Mouse (Mus musculus) 416B (cell line): Measurements from ENCODE around the gene Zfp503.

Experiments used
- DNase-seq: peaks from one replicate; pipeline ENCODE4 v3.0.0; 2011; ENCODE audit warnings: low read depth

The Zfp503 gene

DNA sequence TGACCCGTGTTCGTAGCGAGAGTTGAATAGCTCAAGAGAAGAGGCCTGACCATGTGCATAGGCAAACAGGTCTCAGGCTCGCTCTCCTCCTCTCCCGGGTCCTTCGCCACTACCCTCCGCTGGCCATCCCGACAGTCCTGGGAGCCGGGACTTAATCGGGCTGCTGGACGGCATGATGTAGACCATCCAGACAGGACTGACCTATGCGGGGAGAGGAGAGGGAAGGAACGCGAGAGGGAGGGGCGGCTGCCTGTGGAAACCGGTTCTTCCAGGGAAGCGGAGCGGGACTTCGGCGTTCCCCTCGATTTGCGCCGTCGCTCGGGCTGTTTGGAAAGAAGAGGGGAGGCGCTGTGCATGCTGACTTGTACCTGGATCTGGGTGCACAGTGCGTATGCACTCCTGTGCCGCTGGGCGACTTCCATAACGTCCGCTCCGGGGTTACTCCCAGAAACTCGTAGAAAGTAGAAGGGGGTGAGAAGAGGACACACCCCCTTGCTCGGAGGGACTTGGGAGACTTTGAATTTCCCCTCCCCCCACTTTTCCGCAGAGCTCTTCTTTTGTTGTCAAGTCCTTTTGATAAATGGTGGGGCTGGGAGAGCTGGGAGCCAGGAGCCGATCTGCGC, at the start of gene Zfp503:
Zfp503 (minus strand) TSS at position 311 of the 623 bp plus-strand sequence.
- DNase-seq, result no peak

DNA sequence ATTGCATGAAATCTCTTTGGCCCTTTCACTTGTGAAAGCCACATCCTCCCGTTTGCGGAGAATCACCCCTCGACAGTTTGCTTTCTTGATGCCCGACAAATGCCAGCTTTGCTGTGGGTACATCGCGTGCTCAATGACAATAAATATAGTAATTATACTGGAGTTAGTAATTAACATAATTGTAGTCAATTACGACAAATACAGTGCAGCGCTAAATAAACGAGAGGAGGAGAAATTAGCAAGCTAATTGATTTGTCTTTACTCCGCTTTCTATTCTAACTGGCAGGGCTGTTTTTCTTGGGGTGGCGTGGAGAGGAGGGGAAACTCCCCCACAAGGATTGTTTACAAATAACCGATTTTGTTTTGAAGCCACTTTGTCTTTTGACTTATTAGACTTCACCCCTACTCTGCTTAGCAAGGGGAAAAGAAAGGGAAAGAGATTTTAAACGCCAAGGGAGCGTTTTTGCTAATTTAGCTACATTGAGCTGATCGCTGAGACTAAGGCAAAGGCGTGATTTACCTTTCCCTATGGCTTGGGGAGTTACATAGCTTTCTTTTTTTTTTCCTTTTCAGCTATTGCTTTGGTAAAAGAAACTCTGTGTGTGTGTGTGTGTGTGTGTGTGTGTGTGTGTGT, 48.2 kb upstream of the Zfp503 start:
- no peak for DNase-seq

DNA sequence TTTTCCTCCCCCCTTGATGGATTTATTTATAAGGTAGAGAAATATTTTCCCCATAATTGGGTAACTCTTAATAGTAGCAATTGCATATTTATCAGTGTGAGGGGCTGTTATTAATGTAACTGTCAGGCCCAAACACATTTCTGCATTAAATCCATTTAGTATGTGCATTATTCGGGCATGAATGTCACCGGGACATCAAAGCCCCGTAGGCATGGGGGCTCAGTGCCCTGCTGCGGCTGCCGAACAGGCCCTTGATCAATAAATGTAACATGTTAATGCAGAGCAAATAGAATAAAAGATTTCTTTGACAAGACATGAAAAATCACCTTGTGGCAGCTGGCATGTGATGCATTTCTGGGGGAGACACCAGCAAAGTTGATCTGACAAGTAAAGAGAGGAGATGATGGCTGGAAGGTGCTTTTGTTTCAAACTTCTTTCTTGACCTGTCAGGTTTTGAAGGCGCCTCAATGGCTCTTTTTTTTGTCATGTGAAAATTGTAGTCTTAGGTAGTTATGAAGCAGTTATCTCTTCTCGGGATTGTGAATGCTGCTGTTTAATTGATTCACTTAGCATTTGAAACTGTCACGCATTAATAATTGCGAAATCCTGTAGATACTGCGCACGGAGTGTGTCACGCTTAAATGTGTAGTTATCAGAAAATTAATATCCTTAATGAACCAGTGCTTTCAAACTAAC, 47.5 kb upstream of the Zfp503 start:
- no peak for DNase-seq

DNA sequence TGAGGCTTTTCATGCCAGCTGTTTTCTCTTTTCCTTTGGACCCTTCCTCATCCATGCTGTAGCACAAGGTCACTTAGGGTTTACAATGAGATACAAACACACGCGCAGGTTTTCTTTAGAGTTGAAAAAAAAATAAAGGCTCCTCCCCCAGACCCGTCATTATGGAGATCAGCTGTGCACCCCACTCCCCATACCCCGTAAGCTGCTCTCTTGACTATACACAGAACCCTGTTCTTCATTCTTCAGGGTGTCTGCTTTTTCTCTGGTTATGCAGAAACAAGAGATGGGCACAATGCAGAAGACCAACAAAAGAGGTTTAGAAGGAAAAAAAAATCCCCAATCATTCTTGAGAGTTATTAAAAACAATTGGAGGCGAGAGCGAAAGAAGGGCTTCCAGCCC, 46.9 kb upstream of the Zfp503 start:
- no peak for DNase-seq

DNA sequence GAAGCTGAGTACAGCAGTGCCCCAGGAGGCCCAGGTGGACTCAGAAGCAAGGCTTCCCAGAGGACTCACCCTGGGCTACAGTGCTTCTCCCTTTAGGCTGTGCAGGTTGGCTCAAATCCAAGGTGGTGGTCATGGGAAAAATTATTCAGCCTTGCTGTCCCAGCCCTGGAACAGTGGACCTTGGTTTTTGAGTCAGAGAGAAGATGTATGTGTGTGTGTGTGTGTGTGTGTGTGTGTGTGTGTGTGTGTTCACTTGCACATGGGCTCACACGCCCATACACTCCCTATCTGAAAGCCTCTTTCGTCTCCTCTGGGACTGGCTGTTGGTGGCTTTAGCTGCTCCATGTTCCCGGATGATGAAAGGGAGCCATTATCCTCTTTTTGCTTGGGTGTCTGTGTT, 46.5 kb upstream of the Zfp503 start:
- peak; percentile 14 for DNase-seq

DNA sequence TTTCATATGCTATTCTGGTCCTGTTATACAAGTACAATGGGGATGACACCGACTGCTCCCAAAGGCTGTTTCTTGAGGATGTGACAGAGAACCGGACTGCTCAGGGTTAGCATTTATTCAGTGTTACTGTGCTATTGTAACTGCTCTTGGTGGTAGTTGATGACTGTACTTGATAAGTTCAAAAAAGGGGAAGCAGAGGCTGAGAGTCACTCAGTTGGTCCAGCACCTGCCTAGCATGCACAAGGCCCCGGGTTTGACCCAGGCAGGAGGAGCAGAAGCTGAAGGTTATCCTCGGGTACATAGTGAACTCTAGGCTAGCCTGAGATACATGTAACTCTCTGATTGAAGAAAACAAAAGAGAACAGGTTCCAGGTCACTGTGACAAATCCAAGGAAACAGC, 34.1 kb upstream of the Zfp503 start:
- DNase-seq, result peak; percentile 54

DNA sequence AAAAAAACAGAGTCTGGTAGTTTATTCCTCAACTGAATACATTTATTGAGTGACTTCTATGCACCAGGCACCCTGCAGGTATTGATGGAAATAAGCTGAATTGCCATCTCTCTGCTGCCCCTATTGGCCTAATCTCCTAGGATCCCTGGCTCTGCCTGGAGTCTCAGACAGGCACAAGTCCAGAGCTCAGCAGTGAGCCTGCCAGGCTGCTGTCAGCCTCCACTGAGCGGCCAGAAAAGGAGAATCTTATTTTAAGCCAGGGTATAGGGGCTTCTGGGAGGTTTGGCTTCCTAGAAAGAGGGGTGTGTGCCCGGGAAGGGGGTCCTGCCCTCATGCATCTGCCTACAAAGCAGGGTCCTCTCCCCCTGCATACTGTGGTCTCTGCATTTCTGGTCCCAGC, 31.5 kb upstream of the Zfp503 start:
- peak; percentile 78 for DNase-seq

DNA sequence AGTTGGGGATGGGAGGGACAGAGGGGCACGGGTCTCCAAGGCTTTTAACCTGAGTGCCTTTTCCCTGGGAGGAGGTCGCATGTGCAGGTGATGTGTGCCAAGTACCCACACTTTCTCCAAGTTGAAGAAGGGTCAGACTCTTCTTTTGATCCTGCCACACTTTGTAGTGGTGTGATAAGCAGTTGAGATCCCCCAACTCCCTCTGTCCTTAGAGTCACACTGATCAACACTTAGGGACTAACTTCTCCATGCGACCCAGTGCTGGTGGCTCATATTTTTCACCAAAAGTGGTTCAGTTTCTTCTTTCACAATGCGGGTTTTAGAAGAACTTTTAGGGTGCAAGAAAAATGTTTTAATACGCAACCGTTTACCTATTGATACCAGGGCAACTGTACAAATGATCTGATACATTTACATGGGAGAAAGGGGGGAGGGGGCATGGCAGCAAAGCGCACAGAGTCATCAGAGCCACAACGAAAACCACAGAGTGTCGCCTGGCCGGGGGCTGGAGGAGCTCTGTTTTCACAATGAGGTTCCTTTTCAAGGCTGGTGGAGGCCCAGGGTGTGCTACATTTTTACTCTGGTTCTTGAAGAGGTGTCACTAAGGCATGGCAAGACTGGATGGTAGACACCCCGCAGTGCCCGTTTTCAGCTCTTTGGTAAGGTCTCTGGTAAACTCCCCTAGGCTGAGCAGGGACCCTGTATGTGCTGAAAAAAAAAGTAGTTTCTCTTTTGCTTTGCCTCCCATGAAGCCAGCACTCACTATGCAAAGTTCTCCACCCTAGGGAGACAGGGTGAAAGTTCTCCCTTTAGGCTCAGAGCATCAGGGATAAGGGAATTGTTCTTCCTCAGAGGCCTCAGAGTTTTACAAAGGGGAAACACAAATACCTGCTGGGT, 30.8 kb upstream of the Zfp503 start:
- peak; percentile 82 for DNase-seq

GRCm38 (mm10) chr14:22019252-22019948, 30.0 kb upstream of the Zfp503 start, which contains the start of gene Lrmda:
TSS of gene Lrmda (plus strand) at chr14:22019712.
- DNase-seq, result peak; percentile 86

DNA sequence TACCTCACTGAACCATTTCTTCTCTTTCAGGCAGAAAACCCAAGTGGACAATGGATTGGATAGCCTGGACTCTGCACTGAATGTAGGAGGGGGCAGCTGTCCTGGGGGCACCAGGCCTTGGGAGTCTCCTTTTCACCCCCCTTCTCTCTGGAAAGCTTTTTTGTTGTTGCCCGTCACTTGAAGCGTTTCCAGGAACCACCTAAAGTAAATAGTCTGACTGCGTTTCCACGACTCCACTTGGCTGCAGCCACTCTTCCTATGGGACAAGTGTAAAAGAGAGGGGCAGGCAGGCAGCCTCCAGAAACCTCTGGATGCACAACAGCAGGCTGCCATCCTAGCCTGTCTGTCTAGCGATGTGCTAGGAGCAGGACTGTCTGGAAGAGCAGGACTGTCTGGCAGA, 27.6 kb upstream of the Zfp503 start:
- no peak for DNase-seq

DNA sequence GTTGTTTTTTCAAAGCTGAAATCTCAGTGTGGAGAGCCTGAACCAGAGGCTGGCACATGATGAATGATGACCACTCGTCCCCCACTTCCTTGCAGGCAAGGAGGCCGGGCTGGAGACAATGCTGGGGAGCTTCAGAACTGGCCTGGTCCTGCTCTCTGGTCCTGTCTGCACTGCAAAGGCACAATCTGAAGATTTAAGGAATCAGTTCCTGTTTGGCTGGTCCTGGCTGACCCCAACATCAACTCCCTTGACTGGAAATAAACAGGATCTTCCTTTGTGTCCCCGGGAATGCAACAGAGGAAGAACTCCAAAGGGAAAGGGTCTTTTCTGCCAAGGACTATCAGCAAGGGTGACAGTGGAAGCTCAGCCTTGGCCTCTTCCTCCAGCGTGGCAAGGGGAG, 25.4 kb upstream of the Zfp503 start:
- DNase-seq, result no peak

DNA sequence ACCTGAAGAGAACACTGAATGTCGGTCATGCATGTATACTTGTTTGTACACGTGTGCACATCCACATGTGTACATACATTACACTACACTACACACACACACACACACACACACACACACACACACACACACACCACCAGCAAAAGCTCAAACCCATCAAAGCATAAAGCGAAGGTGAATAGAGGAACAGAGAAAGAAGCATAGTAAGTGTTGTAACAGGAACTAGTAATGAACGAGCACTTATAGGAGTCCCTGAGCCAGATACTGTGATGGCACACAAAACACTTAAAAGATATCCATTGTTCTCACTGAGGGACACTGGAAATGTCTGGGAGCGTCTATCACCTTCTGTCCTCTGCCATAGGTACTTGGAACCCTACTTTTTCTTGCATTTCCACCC, 24.9 kb upstream of the Zfp503 start:
- DNase-seq, result no peak

DNA sequence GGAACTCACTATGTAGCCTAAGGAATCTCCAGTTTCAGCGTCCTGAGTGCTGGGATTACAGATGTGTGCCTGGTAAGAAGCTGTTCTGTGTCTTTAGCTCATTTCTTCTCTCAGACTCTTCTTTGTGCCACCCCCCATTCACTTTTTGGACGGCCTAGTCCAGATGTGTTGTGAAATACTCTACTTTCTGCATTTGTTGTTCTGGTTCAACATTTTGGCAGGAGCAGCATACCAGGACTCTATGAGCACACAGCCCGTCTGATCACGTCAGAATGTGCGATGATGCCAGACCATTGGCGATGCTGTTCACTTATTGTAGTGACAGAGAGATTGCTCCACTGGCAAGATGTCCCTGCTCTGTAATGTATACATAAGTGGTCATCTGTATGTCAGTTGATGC, 17.6 kb upstream of the Zfp503 start:
- no peak for DNase-seq

GRCm38 (mm10) chr14:22004943-22005342, 15.5 kb upstream of the Zfp503 start:
- no peak for DNase-seq

- no peak for DNase-seq
These were observed 14.2 kb upstream of the Zfp503 start for GRCm38 (mm10) chr14:22003631-22004030.

- no peak for DNase-seq
These were observed 13.8 kb upstream of the Zfp503 start for GRCm38 (mm10) chr14:22003231-22003630.

- peak; percentile 87 for DNase-seq
These were observed 10.2 kb upstream of the Zfp503 start for GRCm38 (mm10) chr14:21999588-21999987.

- DNase-seq, result no peak
These were observed 5.8 kb upstream of the Zfp503 start for GRCm38 (mm10) chr14:21995031-21995754.

DNA sequence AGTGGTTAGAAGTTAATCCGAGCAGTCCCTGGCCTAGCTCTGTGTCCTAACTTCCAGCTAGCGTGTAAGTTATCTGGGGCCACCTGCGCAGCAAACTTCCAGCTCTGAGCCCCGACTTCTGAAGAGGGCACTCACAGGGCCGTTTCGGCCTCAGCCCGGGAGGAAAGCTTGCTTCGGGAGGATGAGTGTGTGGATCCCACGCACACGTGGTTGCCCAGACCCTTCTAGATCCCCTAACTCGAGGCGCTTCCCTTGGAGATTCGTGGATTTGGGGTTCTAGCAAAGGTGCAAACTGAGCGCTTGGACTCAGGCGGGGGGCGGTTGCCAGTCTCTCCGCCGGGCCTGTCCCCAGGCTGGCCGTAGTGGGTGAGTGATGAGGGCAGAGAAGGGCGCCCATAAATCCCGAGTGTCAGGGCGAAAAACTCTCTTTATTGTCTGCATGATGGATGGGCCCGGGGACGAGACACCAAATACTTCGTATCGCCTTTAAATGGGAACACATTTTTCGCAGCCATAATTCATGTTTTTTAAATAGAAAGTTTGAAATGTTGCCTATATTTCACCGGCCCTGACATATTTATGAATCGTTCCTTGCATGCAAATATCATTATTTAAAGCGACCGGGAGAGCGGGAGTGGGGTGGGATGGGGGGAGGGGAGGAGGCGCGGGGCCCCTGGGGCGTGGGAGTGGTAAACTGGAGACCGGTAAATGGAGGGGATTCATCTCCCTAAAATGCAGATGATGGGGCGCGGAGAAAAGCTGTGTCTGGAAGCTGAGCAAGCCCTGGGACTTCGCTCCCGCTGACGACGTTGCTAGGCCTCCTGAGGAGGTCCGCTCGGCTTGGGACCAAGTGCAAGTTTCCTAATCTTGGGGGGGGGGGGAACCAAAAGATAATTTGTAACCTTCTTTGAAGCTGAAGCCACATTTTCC, 4.9 kb upstream of the Zfp503 start:
- DNase-seq, result no peak
